Mouse (Mus musculus) hindbrain, embryonic 13.5 days (tissue): ENCODE measurements at regions not wholly inside any gene's neighbourhood (a gene's known extent, or its start where the extent isn't known, plus 50 kb on each side); places are given as distances from the start of the nearest gene placed in this dataset.

Experiments
- ATAC-seq: fragments of 200-750 bp; cut with Nextera tagmentation; 2 replicates; pipeline ENCODE4 v1.8.0; 2017; ENCODE audit warnings: moderate TSS enrichment; ENCODE audit not compliant: low FRiP score
- H3K27ac ChIP-seq: fragments of 300-500 bp; sonication (generic); 2 replicates; pipeline ENCODE4 v1.5.1; 2015; ENCODE audit warnings: inconsistent platforms, mild to moderate bottlenecking, moderate library complexity
- H3K27me3 ChIP-seq: fragments of 300-500 bp; sonication (generic); 2 replicates; pipeline ENCODE4 v1.6.1; 2015; ENCODE audit warnings: mild to moderate bottlenecking, inconsistent platforms
- H3K36me3 ChIP-seq: fragments of 300-500 bp; sonication (generic); 2 replicates; pipeline ENCODE4 v1.6.1; 2015; ENCODE audit warnings: mild to moderate bottlenecking, inconsistent platforms
- H3K4me1 ChIP-seq: fragments of 300-500 bp; sonication (generic); replicated peaks from 2 replicates; pipeline ENCODE4 v1.6.1; 2015; ENCODE audit warnings: inconsistent platforms
- H3K4me2 ChIP-seq: fragments of 300-500 bp; sonication (generic); 2 replicates; pipeline ENCODE4 v1.6.1; 2015; ENCODE audit warnings: inconsistent platforms, mild to moderate bottlenecking, moderate library complexity
- H3K4me3 ChIP-seq: fragments of 300-500 bp; sonication (generic); 2 replicates; pipeline ENCODE4 v1.5.1; 2015; ENCODE audit warnings: mild to moderate bottlenecking, inconsistent platforms
- H3K9ac ChIP-seq: fragments of 300-500 bp; sonication (generic); 2 replicates; pipeline ENCODE4 v1.6.1; 2015; ENCODE audit warnings: mild to moderate bottlenecking, inconsistent platforms
- H3K9me3 ChIP-seq: fragments of 300-500 bp; sonication (generic); 2 replicates; pipeline ENCODE4 v1.6.1; 2016; ENCODE audit warnings: inconsistent platforms
- WGBS: fragments of 180-500 bp; shearing (Covaris S2); methylation state at CpG from one replicate; pipeline ENCODE4 v1.1.7; 2015; 5-methylcytosine and 5-hydroxymethylcytosine counted together

DNA sequence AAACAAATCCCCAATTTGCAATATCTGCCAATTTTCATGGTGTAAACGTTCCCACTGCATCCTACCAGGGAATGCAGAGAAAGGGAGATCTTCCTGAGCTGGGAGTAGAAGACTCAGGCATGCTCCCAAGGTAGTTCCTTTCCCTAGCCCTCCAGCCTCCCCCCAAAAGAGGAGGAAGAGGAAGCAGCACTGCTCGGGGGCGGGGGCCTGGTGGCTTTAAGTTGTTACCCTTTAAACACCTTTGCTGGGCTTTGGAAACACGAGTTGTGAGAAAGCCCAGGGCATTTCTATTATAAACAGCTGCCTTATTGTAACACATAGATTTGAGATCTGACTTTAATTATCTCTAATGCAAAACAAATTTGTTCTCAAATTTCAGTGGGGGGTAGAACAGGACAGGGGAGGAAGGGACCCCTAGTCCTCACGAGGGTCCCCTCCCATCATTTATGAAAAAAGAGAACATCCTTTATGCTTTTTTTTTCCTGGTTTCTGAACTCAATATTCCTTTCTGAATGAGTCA, 87.4 kb upstream of the Gdnf start:
- Histone ChIP-seq H3K9me3 (no peaks in the 10 kb centered on the region), H3K27me3 (no peaks in the 10 kb centered on the region), H3K36me3 (no peaks in the 10 kb centered on the region), H3K9ac (no peak overlapping the region), H3K4me3 (no peak overlapping the region), H3K27ac (no peak overlapping the region), H3K4me1 (no peaks in the 10 kb centered on the region), H3K4me2 (no peak overlapping the region)
- WGBS: 59% methylated on average over 5 of the region's 5 CpGs
- no peak for ATAC-seq

DNA sequence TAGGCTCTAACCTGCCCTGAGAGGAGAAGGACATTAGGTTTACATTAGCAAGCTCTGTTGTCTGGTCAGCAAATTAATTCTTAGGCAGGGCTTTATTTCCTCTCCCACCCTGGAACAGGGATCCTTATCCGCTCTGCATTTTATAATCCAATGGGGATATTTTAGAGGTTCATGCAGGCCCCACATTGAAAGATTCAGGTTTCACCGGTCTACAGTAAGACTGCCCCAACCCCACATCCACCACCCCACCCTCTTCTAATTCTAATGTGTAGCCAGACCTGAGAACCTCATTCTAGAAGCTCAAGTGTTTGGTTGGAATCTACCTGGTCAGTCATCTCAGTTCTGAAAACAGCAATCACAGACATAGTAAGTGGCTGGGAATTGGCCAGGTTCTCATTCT, 86.9 kb upstream of the Gdnf start:
- no peaks in the 10 kb centered on the region for H3K4me1 ChIP-seq
- H3K27me3 ChIP-seq: no peaks in the 10 kb centered on the region
- no peaks in the 10 kb centered on the region for H3K9me3 ChIP-seq
- H3K27ac ChIP-seq: no peak overlapping the region
- H3K4me2 ChIP-seq: no peak overlapping the region
- H3K36me3 ChIP-seq: no peaks in the 10 kb centered on the region
- H3K4me3 ChIP-seq: no peak overlapping the region
- H3K9ac ChIP-seq: no peak overlapping the region
- 91% methylated on average over 2 of the region's 2 CpGs for WGBS
- no peak for ATAC-seq

DNA sequence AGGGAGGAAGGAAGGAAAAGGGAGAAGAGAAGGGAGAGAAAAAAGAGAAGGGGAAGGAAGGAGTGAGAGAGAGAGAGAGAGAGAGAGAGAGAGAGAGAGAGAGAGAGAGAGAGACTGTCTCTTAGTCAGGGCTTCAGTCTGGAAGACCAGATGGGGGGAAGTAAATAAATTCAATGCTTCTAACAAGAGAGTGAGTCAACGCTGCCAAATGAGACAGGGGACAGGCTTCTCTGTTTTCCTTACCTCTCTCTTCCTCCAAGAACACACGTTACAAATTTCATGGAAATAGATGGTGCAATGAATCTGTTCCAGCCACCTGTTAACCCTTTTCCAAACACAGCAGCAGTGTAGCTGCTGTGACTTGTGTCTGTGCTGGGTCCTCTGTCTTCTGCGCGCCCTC, 85.1 kb upstream of the Gdnf start:
- Histone ChIP-seq H3K4me1 (no peaks in the 10 kb centered on the region), H3K4me2 (no peak overlapping the region), H3K4me3 (no peak overlapping the region), H3K9ac (no peak overlapping the region), H3K27me3 (no peaks in the 10 kb centered on the region), H3K27ac (no peak overlapping the region), H3K9me3 (no peaks in the 10 kb centered on the region), H3K36me3 (no peaks in the 10 kb centered on the region)
- WGBS: 72% methylated on average over 4 of the region's 4 CpGs
- no peak for ATAC-seq

DNA sequence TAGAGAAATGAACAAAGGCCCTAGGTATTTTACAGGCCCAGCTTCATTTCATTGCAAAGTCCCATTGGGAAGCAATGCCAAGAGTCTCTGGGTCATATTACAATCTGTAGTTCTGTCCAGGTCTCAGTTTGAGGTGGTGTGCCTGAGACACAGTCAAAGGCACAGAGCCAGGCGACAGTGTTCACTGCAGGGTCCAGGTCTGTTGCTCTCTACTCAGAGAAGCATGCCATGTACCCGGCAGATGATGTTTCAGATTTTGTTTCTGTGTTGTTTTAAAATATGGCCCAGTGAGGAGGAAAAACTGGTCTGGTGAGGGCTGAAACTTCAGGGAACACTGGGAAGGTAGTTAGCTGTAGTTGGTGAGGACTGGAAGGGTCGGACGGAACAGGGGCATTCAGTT, 63.1 kb upstream of the Gdnf start:
- H3K27me3 ChIP-seq: no peaks in the 10 kb centered on the region
- WGBS: 84% methylated on average over 4 of the region's 4 CpGs
- H3K9ac ChIP-seq: no peak overlapping the region
- H3K36me3 ChIP-seq: no peaks in the 10 kb centered on the region
- H3K9me3 ChIP-seq: no peaks in the 10 kb centered on the region
- H3K4me3 ChIP-seq: no peak overlapping the region
- H3K4me1 ChIP-seq: no peaks in the 10 kb centered on the region
- no peak for ATAC-seq
- H3K4me2 ChIP-seq: no peak overlapping the region
- no peak overlapping the region for H3K27ac ChIP-seq

DNA sequence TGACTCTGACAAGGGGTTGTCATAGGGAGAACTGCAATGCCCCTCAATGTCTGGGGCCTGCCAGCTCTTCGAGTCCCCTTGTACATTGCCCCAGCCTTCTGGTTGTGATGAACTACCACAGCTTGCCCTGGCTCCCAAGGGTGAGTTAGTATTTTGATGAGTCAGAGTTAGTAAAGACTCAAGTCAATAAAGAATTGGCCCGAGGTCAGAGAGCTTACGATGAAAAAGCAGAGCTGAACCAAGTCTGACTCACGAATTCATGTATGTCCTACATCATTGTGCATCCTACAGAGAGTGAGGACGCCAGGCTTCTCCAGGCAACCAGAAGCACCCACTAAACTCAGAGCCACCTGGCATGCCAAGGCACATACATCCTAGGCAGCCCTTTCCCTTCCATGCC, 60.2 kb upstream of the Gdnf start:
- ATAC-seq: no peak
- H3K9me3 ChIP-seq: no peaks in the 10 kb centered on the region
- no peak overlapping the region for H3K4me2 ChIP-seq
- H3K9ac ChIP-seq: no peak overlapping the region
- no peak overlapping the region for H3K4me3 ChIP-seq
- H3K27me3 ChIP-seq: no peaks in the 10 kb centered on the region
- no peak overlapping the region for H3K27ac ChIP-seq
- H3K4me1 ChIP-seq: no peaks in the 10 kb centered on the region
- WGBS: 88% methylated on average over 5 of the region's 5 CpGs
- no peaks in the 10 kb centered on the region for H3K36me3 ChIP-seq
